Mouse (Mus musculus) liver (tissue): Measurements from ENCODE around the gene Mctp1.

ENCODE experiments used
- DNase-seq: peaks from one replicate; pipeline ENCODE4 v3.0.0-alpha.2; 2020; ENCODE audit warnings: mixed read lengths

Mctp1 gene

GRCm38 (mm10) chr13:77003684-77004083, 619.3 kb downstream of the Mctp1 start:
- no peak for DNase-seq

DNA sequence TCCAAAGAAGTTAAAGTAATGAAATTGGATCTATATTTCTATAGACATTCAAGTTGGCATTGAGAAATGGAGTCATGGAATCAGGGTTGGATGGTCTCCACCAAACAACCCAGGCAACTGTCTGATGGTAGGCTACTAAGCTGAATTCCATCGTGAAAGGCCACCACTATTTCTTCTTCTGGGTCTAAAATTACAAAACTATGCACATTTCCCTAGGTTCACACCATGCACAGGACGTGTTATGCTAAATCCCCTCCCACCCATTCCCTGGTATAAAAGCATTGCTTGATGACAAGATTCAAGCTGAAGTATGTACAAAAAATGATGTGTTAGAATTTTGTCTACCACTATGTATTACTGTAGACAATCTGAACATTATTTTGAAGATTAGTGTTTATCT, 634.5 kb downstream of the Mctp1 start:
- no peak for DNase-seq

DNA sequence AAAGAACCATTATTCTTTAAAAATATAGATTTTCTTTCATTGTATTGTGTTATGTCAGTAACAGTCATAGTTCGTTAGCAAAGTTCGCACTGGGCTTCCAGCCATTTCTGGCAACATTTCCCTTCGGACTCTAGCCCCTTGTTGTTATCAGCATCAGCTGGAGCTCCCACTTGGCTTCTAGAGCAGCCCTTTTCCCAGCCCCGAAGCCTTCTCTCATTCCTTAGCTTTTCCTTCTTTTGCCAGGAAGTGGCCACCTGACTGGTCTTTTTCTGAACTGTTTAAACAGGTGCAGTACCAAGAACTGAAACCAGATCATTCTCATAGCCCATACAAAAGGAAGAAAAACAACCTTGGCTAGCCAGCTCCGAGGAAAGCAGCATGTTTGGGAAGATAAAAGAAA, 645.3 kb downstream of the Mctp1 start:
- DNase-seq, result no peak

DNA sequence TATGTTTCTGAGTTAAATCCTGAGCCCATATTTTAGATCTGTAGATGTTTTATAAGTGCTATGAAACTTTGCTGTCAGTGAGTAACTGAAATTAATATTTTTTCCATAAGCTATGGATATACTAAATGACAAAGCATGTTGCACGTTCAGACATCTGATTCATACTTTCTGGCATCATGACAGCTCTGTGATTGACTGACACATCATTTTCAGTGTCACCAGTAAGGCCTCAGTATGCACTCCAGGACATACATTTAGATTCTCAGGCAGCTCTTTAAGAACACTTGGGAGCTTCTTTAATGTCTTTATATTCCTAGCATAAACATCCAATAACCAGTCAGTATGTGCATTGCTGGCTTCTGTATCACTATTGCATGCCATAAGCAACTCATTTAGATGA, 659.0 kb downstream of the Mctp1 start:
- DNase-seq, result no peak

DNA sequence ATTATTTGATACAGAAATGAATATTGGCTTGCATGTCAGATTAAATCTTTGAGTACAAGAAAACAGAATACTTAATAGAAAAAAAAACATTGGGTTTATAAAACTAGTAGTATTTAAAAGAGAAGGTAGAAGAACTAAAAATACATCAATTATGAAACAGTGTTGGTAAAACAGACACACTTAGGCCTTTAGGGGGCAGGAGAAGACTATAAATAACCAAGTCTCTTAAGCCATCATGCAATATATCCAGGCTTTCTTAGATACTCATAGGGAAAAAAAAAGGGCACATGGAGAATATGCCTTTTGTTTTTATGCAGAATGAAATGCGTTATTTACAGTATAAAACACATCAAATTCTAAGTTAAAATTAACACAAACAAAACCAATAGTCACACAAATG, 661.0 kb downstream of the Mctp1 start:
- no peak for DNase-seq

- no peak for DNase-seq
These were observed 662.1 kb downstream of the Mctp1 start for GRCm38 (mm10) chr13:77046416-77046815.

DNA sequence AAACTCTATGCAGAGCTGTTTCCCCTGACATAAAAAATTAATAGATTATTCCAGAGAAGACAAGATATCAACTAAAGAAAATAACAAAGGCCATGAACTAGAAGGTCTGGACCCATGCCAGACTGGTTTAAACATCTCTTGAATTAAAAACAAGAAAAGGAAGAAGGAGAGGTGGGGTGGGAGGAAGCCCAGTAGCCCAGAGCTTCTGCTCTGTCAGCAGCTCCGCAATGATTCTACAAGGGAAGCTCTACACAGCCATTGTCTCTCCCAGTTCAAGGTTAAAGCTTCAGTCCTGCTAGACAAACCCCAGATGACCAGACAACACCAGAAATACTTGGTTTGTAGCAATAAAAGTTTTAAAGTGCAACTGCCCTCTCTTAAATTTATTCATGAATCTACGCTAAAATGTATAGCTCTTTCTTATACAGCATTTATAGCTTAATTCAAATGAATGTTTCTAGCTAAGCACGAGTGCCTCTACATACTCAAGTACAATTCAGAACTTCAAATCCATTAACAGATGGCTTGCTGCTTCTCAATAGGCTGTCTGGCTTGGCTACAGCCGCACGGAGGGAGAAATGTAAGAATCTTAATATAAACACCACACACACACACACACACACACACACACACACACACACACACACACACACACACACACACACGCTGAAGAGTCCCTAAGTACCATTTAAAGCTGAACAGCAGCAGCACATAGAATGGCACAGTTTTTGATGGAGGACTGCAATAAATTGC, 663.0 kb downstream of the Mctp1 start:
- no peak for DNase-seq

DNA sequence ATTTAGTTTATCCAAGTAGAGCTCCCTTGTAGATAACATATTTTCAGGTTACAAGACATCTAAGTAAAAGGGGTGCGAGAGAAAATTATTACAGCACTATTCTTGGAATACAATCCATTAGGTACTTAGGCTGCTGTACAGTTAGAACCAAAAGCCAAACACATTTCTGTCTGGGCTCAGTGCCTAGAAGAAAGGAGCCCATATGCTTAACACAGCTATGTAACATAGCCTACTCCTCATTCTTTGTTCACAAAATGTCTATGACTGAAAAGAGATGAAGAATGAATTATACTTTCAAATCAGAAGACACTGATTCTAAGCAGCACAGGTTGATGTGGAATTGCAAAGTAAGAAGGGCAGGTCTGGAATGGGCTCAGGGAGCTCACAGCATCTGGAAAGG, 664.1 kb downstream of the Mctp1 start:
- no peak for DNase-seq

GRCm38 (mm10) chr13:77049736-77050135, 665.4 kb downstream of the Mctp1 start:
- DNase-seq, result no peak

DNA sequence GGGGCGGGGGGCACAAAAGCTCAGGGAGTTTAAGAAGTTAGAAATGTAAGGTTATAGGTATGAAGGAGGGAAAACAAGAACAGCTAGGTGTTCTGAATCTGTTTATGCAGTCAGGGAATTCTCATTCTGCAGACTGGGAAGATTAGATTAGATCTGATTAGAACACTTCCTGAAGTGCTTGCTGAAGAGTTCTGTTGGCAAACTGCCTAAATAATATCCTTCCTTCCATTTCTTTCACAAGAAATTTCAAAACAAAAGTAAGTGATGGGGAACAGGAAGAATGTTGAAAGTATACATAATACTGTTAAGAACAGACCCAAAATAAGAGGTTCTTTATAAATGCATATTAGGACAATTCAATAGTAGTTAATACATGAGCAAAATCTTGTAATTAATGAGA, 678.9 kb downstream of the Mctp1 start:
- DNase-seq, result no peak

- DNase-seq, result no peak
These were observed 684.5 kb downstream of the Mctp1 start for GRCm38 (mm10) chr13:77068847-77069246.

- DNase-seq, result no peak
These were observed 687.7 kb downstream of the Mctp1 start for GRCm38 (mm10) chr13:77072030-77072429.
